ENCODE assay signal across 9 mouse cellular contexts in genomic region chr16:22119524-22119923, GRCm38 (mm10). TPM values are rescaled to one million over a fixed set of nuclear protein-coding genes. Genes with fewer than 3 reads are reported as not detected.
DNase-seq lines count a peak whose midpoint lies in the region; ATAC-seq and TF ChIP-seq lines count a peak whose summit lies in the region.
"Had no signal": no experiment of that assay in that cellular context is flagged by ENCODE, and none has a peak within 500 bp of the region (broad histone marks: within the 10 kb centered on the region; RNA-seq: fewer than 3 reads in every experiment).

No protein-coding gene starts in this region.

- no peaks in the 10 kb centered on the region for H3K27me3 ChIP-seq in kidney, postnatal 0 days (ENCODE audit: insufficient read depth, low read length)

- DNase-seq in frontal cortex, postnatal 36 days (ENCODE audit: low spot score in 2 of 2) = no peak
- DNase-seq in right cerebral cortex, postnatal 10 days (ENCODE audit: low spot score in 2 of 2) = peak; percentile 41 to 44
- no peak for DNase-seq in right cerebral cortex, postnatal 36 days (ENCODE audit: low spot score in 2 of 2)
- no peak for DNase-seq in kidney, postnatal 0 days (ENCODE audit: low spot score)
- peak; percentile 44 to 54 for DNase-seq in spleen, postnatal 36 days (ENCODE audit: low spot score in 2 of 2)
- no peak for DNase-seq in retina, postnatal 1 day
- no peak for DNase-seq in c-Kit-positive CD71-positive TER-119-positive erythroid progenitor cells, embryonic 14.5 days (ENCODE audit: low spot score)

- peaks cover 7% of the 10 kb centered on the region; the same call in 1 of the 2 replicates for H3K4me1 ChIP-seq in kidney, postnatal 0 days (replicated peaks; ENCODE audit: insufficient read depth, low read length)
- H3K4me1 ChIP-seq: hindbrain, embryonic 10.5 days had no signal

- peak overlapping the region; percentile 34; the same call in 1 of the 2 replicates for H3K4me2 ChIP-seq in kidney, postnatal 0 days (ENCODE audit: low read length)

- peak overlapping the region; percentile 60; the same call in 1 of the 2 replicates for H3K27ac ChIP-seq in kidney, postnatal 0 days
- H3K27ac ChIP-seq: hindbrain, embryonic 10.5 days had no signal

- 76% methylated on average over 15 of the region's 15 CpGs for WGBS in kidney, postnatal 0 days

- peak; percentile 20; the same call in 1 of the 2 replicates for ATAC-seq in frontal cortex, adult (ENCODE audit: low TSS enrichment)
- no peak for ATAC-seq in kidney, postnatal 0 days (replicated peaks; ENCODE audit: low FRiP score, low read depth)

- no peak overlapping the region for H3K4me3 ChIP-seq in kidney, postnatal 0 days (replicated peaks; ENCODE audit: low read depth, low read length)
- H3K4me3 ChIP-seq: hindbrain, embryonic 10.5 days had no signal

- no peaks in the 10 kb centered on the region for H3K36me3 ChIP-seq in kidney, postnatal 0 days (ENCODE audit: insufficient read depth, low read length)

- H3K9me3 ChIP-seq in kidney, postnatal 0 days (replicated peaks; ENCODE audit: low read length) = no peaks in the 10 kb centered on the region
- H3K9me3 ChIP-seq: hindbrain, embryonic 10.5 days had no signal

- H3K9ac ChIP-seq in kidney, postnatal 0 days (ENCODE audit: low read depth, low read length) = no peak overlapping the region

- TF ChIP-seq CTCF in kidney, postnatal 0 days (IDR thresholded peaks at IDR 0.05; ENCODE audit: low read depth) = no peak

RNA-seq across cellular contexts. Expression of gene Igf2bp2, which starts 43.6 kb away (rescaled TPM):
- 34.8 and 35.0 TPM in 2 replicates for polyA plus RNA-seq in kidney, postnatal 0 days (2015; fragmentation: Nextera tagmentation; extraction: Ambion mirVana)

Comparison
In these comparisons a context has a peak if more than half of its experiments do, and no peak if none do; other contexts are left out.
1. DNase-seq: peak in right cerebral cortex, postnatal 10 days (2 of 2) and spleen, postnatal 36 days (2 of 2); none in frontal cortex, postnatal 36 days (0 of 2), right cerebral cortex, postnatal 36 days (0 of 2), kidney, postnatal 0 days (single experiment), retina, postnatal 1 day (single experiment) and c-Kit-positive CD71-positive TER-119-positive erythroid progenitor cells, embryonic 14.5 days (single experiment).